Mouse (Mus musculus) left cerebral cortex, adult 2 months (tissue): ENCODE data around the gene Gnpat. TPM values are rescaled to one million over a fixed set of nuclear protein-coding genes. Genes with fewer than 3 reads are reported as not detected.

Experiments
- DNase-seq, 2 experiments: peaks; one replicate each; pipeline ENCODE4 v3.0.0; 2021 to 2022; ENCODE audit warnings: low spot score in 2 of 2, mixed read lengths in 1 of 2; ENCODE audit errors: extremely low spot score in 1 of 2
- H3K27ac ChIP-seq: fragments of 200-600 bp; 2 replicates; pipeline ENCODE4 v1.8.1; 2022
- H3K4me3 ChIP-seq: fragments of 200-600 bp; 2 replicates; pipeline ENCODE4 v1.8.1; 2022
- CTCF ChIP-seq: fragments of 200-600 bp; IDR thresholded peaks from 2 replicates; pipeline ENCODE4 v1.8.1; 2022; ENCODE audit warnings: antibody characterized with exemption, mild to moderate bottlenecking, moderate library complexity
- intact Hi-C: fragments of 180-260 bp; cut with DNase I; formaldehyde crosslinking; loops from one replicate; pipeline ENCODE4 v1.15.1; 2025
- total RNA-seq, 2 experiments: library from RNA; stranded (reverse); gene quantifications; 2 replicates each; pipeline ENCODE4 v1.2.3; 2021

Gene Gnpat
- total RNA-seq, 2 experiments from 2014 or later, result 54.7 to 65.8 TPM

GRCm38 (mm10) chr8:124910349-124910748 is 47.5 kb downstream of the Gnpat start:
- no peak overlapping the region for H3K4me3 ChIP-seq
- intact Hi-C loops, result no loop called here
- DNase-seq, result no peak

GRCm38 (mm10) chr8:124911938-124912872 is 49.4 kb downstream of the Gnpat start:
- H3K27ac ChIP-seq, result no peak overlapping the region
- TF ChIP-seq CTCF, result no peak
- no peak overlapping the region for H3K4me3 ChIP-seq
- intact Hi-C loops, result no loop called here
- DNase-seq, result no peak

More at GRCm38 (mm10) chr8:124910349-124910748, 47.5 kb downstream of the Gnpat start:
- no peak overlapping the region for H3K27ac ChIP-seq
- no peak; the same call in 1 of the 2 replicates for TF ChIP-seq CTCF

GRCm38 (mm10) chr8:124914061-124914460 is 51.2 kb downstream of the Gnpat start:
- no peak for TF ChIP-seq CTCF
- intact Hi-C loops, result no loop called here
- Histone ChIP-seq H3K27ac (no peak overlapping the region), H3K4me3 (no peak overlapping the region)
- DNase-seq, result no peak

- no peak for DNase-seq
- H3K4me3 ChIP-seq, result no peak overlapping the region
- intact Hi-C loops, result no loop called here
- no peak for TF ChIP-seq CTCF
- H3K27ac ChIP-seq, result no peak overlapping the region
These were observed 55.1 kb downstream of the Gnpat start for GRCm38 (mm10) chr8:124917741-124918484.

GRCm38 (mm10) chr8:124921369-124922279 is 58.8 kb downstream of the Gnpat start:
- intact Hi-C loops, result no loop called here
- TF ChIP-seq CTCF, result no peak; the same call in 1 of the 2 replicates
- DNase-seq, result no peak
- H3K27ac ChIP-seq, result peak overlapping the region; percentile 4; the same call in 1 of the 2 replicates
- no peak overlapping the region for H3K4me3 ChIP-seq

GRCm38 (mm10) chr8:124922490-124923089 is 59.8 kb downstream of the Gnpat start:
- no peak for TF ChIP-seq CTCF
- H3K27ac ChIP-seq, result peak overlapping the region; percentile 24; the same call in 1 of the 2 replicates
- intact Hi-C loops, result no loop called here
- no peak for DNase-seq
- no peak overlapping the region for H3K4me3 ChIP-seq

- no peak for TF ChIP-seq CTCF
- no peak for DNase-seq
- intact Hi-C loops, result no loop called here
- H3K4me3 ChIP-seq, result no peak overlapping the region
- no peak overlapping the region for H3K27ac ChIP-seq
These were observed 61.3 kb downstream of the Gnpat start for GRCm38 (mm10) chr8:124923971-124924652.

- no peak overlapping the region for H3K4me3 ChIP-seq
- intact Hi-C loops, result no loop called here
- no peak for DNase-seq
- H3K27ac ChIP-seq, result 0 out of 2 replicates have a peak overlapping the region, but pooled peaks have one; percentile 2
- TF ChIP-seq CTCF, result no peak
These were observed 62.9 kb downstream of the Gnpat start for GRCm38 (mm10) chr8:124925544-124926266.

GRCm38 (mm10) chr8:124926351-124926771 is 63.5 kb downstream of the Gnpat start:
- Histone ChIP-seq H3K27ac (no peak overlapping the region), H3K4me3 (no peak overlapping the region)
- no peak for TF ChIP-seq CTCF
- intact Hi-C loops, result no loop called here
- DNase-seq, result no peak

- DNase-seq, result no peak
- intact Hi-C loops, result no loop called here
- H3K27ac ChIP-seq, result no peak overlapping the region
- TF ChIP-seq CTCF, result no peak
- H3K4me3 ChIP-seq, result no peak overlapping the region
These were observed 66.2 kb downstream of the Gnpat start for GRCm38 (mm10) chr8:124929006-124929405.
